In genomic region chr10:99811430-99811829, GRCm38 (mm10) we compare ENCODE assay signal across 16 mouse cellular contexts. TPM values are rescaled to one million over a fixed set of nuclear protein-coding genes. Genes with fewer than 3 reads are reported as not detected.
"Had no signal": no experiment of that assay in that cellular context is flagged by ENCODE, and none has a peak within 500 bp of the region (broad histone marks: within the 10 kb centered on the region; RNA-seq: fewer than 3 reads in every experiment).

No protein-coding gene starts in this region.

- H3K27ac ChIP-seq: hindbrain, embryonic 13.5 days; hindbrain, postnatal 0 days; kidney, embryonic 15.5 days; left cerebral cortex, adult 2 months; limb, embryonic 12.5 days; liver, embryonic 14.5 days; midbrain, embryonic 10.5 days had no signal

- H3K27me3 ChIP-seq: hindbrain, embryonic 13.5 days; kidney, embryonic 15.5 days; limb, embryonic 12.5 days had no signal

- H3K4me3 ChIP-seq: hindbrain, embryonic 13.5 days; kidney, embryonic 15.5 days; left cerebral cortex, adult 2 months; limb, embryonic 12.5 days; midbrain, embryonic 10.5 days; myocyte had no signal

- H3K9me3 ChIP-seq: hindbrain, embryonic 13.5 days; kidney, embryonic 15.5 days; limb, embryonic 12.5 days; midbrain, embryonic 10.5 days had no signal

- H3K4me2 ChIP-seq: hindbrain, embryonic 13.5 days; kidney, embryonic 15.5 days; limb, embryonic 12.5 days had no signal

- DNase-seq: kidney, adult 18-20 months; kidney, postnatal 14 days; lung, adult 18-20 months; lung, postnatal 4 days; midbrain, embryonic 14.5 days; right cerebral cortex, adult 18-20 months; right cerebral cortex, postnatal 25 days; thymus, postnatal 4 days had no signal

- H3K36me3 ChIP-seq: hindbrain, embryonic 13.5 days; kidney, embryonic 15.5 days; limb, embryonic 12.5 days; midbrain, embryonic 10.5 days had no signal

- H3K9ac ChIP-seq: hindbrain, embryonic 13.5 days; kidney, embryonic 15.5 days; limb, embryonic 12.5 days; liver, embryonic 14.5 days had no signal

- ATAC-seq: hindbrain, postnatal 0 days had no signal

- H3K4me1 ChIP-seq: hindbrain, embryonic 13.5 days; kidney, embryonic 15.5 days; midbrain, embryonic 10.5 days had no signal

RNA-seq across cellular contexts. Expression of gene Csl, which starts 52.0 kb away (rescaled TPM):
- polyA plus RNA-seq: limb, embryonic 12.5 days had no signal
